Mouse (Mus musculus): ENCODE results near the gene Sesn1. TPM values are rescaled to one million over a fixed set of nuclear protein-coding genes. Genes with fewer than 3 reads are reported as not detected.

The Sesn1 gene
- polyA plus RNA-seq (2012), result 8.5 and 9.9 TPM in 2 replicates

DNA sequence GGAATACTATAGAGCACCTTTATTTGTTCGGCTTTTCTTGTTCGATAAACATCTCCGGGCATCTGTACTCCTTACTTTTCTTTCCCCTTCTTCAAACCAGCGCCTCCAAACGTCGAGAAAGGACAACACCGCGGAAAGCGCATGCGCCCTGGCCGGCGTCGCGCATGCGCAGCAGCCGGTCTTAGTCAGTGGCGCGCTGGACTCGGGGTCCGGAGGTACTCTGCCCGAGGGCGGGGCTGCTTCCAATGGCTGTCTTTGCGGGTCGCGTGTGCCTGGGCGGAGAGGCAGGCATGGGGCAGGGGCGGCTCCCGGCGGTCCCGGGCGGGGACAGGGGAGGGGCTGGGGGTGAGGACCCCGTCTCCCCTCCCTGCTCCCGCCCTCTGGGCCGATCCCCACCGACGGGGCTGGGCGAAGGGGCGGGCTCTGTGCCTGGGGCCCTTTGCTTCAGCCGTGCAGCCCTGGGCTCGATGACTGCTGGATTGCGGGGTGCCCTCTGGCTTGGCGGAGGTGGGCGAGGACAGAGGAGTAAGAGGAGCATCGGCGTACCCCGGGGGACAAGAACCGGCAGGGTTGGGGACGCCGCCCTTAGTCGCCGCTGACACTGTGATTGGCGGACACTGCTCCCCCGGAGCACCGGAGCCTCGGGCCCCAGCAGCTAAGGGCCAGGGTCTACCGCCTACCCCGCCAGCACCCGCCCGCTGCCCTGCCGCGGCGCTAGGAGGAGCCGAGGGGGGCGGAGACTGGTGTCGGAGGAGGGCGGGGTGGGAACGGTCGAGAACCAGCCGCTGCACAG lies at the start of gene Sesn1, which contains the start of gene Cep57l1:
Sesn1 (plus strand) TSS at position 165 of the 793 bp plus-strand sequence.
Cep57l1 (minus strand) TSS at position 101 of the 793 bp plus-strand sequence.

Other genes with a start within 250 kb of the Sesn1 start
- 0.01 and 0.09 TPM in 2 replicates for gene Ccdc162, start 93.3 kb upstream of the Sesn1 start, polyA plus RNA-seq (2012)
- 1.7 and 1.9 TPM in 2 replicates for gene Cep57l1, start 64 bp upstream of the Sesn1 start, polyA plus RNA-seq (2012)
- gene Armc2, start 208.5 kb downstream of the Sesn1 start, polyA plus RNA-seq (2012), result 0.05 and 0.34 TPM in 2 replicates